Mouse (Mus musculus): ENCODE results near the gene Isoc2a. TPM values are rescaled to one million over a fixed set of nuclear protein-coding genes. Genes with fewer than 3 reads are reported as not detected.

Isoc2a gene
- polyA plus RNA-seq, 1 experiment from 2014 or later, result 2.3 TPM

DNA sequence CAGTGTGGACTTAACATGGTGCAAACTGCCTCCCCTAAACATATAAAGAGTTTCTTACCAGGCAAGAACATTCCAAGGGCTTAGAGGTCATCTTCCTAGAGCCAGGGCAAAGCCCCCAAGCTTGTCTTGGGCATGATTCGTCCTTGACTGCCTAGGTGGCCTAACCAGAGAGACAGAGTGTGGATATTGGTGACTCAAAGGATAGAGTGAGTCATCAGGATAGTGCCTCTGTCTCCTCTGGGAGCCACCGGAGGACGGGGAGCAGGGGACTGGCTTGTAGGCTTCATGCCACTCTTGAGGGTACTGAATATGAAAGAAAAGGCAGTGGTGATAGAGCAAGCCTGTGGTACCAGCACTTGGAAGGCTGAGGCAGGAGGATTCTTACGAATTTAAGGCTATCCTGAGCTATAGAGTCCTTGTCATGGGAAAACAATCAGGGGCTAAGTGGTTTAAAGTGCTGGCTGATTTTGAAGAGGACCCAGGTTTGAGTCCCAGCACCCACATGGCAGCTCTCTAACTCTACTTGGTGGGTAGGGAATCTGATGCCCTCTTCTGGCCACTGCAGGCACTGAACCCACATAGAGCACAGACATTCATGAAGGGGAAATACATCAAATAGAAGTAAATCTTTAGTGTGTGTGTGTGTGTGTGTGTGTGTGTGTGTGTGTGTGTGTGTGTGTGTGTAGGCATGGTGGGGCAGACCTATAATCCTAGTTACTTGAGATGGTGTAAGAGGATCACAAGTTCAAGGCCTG, 57.4 kb downstream of the Isoc2a start:
- no peak overlapping the region for H3K27ac ChIP-seq (ENCODE audit: low read depth)
- no peaks in the 10 kb centered on the region for H3K4me1 ChIP-seq (ENCODE audit: insufficient read depth)
- no peaks in the 10 kb centered on the region for H3K36me3 ChIP-seq (replicated peaks; ENCODE audit: insufficient read depth, low read length)
- WGBS (ENCODE audit: insufficient replicate concordance), result 69% methylated on average over 4 of the region's 4 CpGs
- H3K27me3 ChIP-seq (ENCODE audit: insufficient read depth, low read length), result no peaks in the 10 kb centered on the region
- no peak overlapping the region for H3K9ac ChIP-seq (replicated peaks)
- no peak for DNase-seq
- H3K4me3 ChIP-seq (ENCODE audit: low read depth, low read length), result no peak overlapping the region
- no peak for TF ChIP-seq EP300 (IDR thresholded peaks at IDR 0.05; ENCODE audit: low read depth)
- peak; percentile 31 for TF ChIP-seq CTCF (IDR thresholded peaks at IDR 0.05; ENCODE audit: low read depth)
- H3K9me3 ChIP-seq (ENCODE audit: low read length), result no peaks in the 10 kb centered on the region
- no peak overlapping the region for H3K4me2 ChIP-seq (ENCODE audit: low read depth, low read length)
- no peak for ATAC-seq

DNA sequence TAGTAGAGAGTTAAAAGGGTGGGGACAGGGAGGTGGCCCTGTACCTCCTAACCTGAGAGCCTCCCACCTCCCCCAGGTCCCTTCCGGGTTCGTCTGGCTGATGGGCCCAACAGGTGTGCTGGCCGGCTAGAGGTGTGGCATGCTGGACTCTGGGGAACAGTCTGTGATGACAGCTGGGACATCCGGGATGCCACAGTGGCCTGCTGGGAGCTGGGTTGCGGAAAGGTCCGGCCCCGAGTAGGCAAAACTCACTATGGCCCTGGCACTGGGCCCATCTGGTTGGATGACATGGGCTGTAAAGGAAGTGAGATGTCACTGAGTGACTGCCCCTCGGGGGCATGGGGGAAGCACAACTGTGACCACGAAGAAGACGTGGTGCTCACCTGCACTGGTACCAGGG, 59.9 kb downstream of the Isoc2a start:
- Histone ChIP-seq H3K9ac (replicated peaks) (no peak overlapping the region), H3K4me3 (ENCODE audit: low read depth, low read length) (no peak overlapping the region), H3K4me1 (ENCODE audit: insufficient read depth) (no peaks in the 10 kb centered on the region), H3K27me3 (ENCODE audit: insufficient read depth, low read length) (no peaks in the 10 kb centered on the region), H3K4me2 (ENCODE audit: low read depth, low read length) (no peak overlapping the region), H3K27ac (ENCODE audit: low read depth) (no peak overlapping the region), H3K9me3 (ENCODE audit: low read length) (no peaks in the 10 kb centered on the region), H3K36me3 (replicated peaks; ENCODE audit: insufficient read depth, low read length) (no peaks in the 10 kb centered on the region)
- no peak for ATAC-seq
- TF ChIP-seq CTCF (IDR thresholded peaks at IDR 0.05; ENCODE audit: low read depth) (no peak), EP300 (IDR thresholded peaks at IDR 0.05; ENCODE audit: low read depth) (no peak)
- no peak for DNase-seq
- 63% methylated on average over 10 of the region's 10 CpGs for WGBS (ENCODE audit: insufficient replicate concordance)

DNA sequence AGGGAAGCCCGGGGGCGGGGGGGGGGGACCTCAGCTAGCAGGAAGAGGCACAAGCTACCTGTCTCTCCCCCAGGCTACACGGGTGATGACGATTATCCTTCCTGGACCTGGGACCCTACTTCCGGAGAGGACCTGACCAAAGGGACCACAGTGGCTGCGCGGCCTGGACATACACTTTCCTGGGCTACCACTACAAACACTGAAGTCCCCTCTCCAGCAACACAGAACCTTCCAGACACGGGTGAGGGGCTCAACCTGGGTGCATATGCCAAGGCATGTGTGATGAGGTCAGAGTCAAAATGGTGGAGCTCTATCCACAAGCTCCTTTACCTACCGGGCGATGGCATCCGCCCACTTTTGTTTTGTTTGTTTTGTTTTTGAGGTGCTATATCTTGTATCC, 60.4 kb downstream of the Isoc2a start:
- H3K9ac ChIP-seq (replicated peaks), result no peak overlapping the region
- no peak overlapping the region for H3K27ac ChIP-seq (ENCODE audit: low read depth)
- no peak overlapping the region for H3K4me2 ChIP-seq (ENCODE audit: low read depth, low read length)
- WGBS (ENCODE audit: insufficient replicate concordance), result 57% methylated on average over 10 of the region's 11 CpGs
- no peaks in the 10 kb centered on the region for H3K36me3 ChIP-seq (replicated peaks; ENCODE audit: insufficient read depth, low read length)
- no peaks in the 10 kb centered on the region for H3K4me1 ChIP-seq (ENCODE audit: insufficient read depth)
- H3K27me3 ChIP-seq (ENCODE audit: insufficient read depth, low read length), result no peaks in the 10 kb centered on the region
- no peak overlapping the region for H3K4me3 ChIP-seq (ENCODE audit: low read depth, low read length)
- no peaks in the 10 kb centered on the region for H3K9me3 ChIP-seq (ENCODE audit: low read length)
- ATAC-seq (no peak), DNase-seq (no peak)
- no peak for TF ChIP-seq CTCF (IDR thresholded peaks at IDR 0.05; ENCODE audit: low read depth)
- no peak for TF ChIP-seq EP300 (IDR thresholded peaks at IDR 0.05; ENCODE audit: low read depth)

DNA sequence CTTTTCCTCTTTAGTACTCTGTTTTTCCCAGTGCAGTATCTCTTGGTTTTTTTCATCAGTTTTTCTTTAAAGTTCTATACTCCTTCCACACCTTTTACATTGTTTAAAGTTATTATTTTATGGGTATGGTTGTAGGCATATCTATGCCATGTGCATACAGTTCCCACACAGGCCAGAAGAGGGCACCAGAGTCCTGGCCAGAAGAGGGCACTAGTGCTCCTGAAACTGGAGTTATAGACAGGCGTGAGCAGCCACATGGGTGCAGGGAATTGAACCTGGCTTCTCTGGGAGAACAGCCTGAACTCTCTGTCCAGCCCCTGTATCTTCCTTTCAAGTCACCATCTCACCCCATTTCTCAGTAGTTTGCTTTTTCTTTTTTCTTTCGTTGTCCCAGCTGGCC, 61.5 kb downstream of the Isoc2a start:
- WGBS (ENCODE audit: insufficient replicate concordance), result 49% methylated on average over 2 of the region's 2 CpGs
- Histone ChIP-seq H3K27me3 (ENCODE audit: insufficient read depth, low read length) (no peaks in the 10 kb centered on the region), H3K9me3 (ENCODE audit: low read length) (no peaks in the 10 kb centered on the region), H3K4me3 (ENCODE audit: low read depth, low read length) (no peak overlapping the region), H3K4me1 (ENCODE audit: insufficient read depth) (peaks cover 2% of the 10 kb centered on the region; the same call in 1 of the 2 replicates), H3K9ac (replicated peaks) (no peak overlapping the region), H3K4me2 (ENCODE audit: low read depth, low read length) (no peak overlapping the region), H3K27ac (ENCODE audit: low read depth) (no peak overlapping the region), H3K36me3 (replicated peaks; ENCODE audit: insufficient read depth, low read length) (no peaks in the 10 kb centered on the region)
- ATAC-seq, result no peak
- TF ChIP-seq EP300 (IDR thresholded peaks at IDR 0.05; ENCODE audit: low read depth), result no peak
- TF ChIP-seq CTCF (IDR thresholded peaks at IDR 0.05; ENCODE audit: low read depth), result peak; percentile 95
- peak; percentile 81 for DNase-seq

DNA sequence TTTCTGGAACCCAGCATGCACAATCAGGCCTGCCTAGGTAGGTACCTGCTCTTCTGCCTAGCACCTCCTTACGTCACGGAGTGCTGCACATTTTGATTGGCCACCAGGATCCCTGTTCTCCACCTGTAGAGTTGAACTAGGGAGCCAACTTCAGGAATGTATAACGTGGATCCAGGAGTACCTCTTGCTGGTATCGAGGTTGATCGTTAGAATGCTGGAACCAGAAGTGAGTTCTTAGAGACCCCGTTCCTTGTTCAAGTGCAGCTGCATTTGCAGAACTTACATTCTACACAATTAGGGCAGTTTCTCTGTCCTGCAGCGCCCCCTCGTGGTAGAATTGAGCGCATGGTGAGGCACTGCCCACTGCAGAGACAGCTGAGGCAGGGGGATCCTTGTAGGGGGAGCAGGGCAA, 63.1 kb downstream of the Isoc2a start:
- Histone ChIP-seq H3K36me3 (replicated peaks; ENCODE audit: insufficient read depth, low read length) (no peaks in the 10 kb centered on the region), H3K27ac (ENCODE audit: low read depth) (no peak overlapping the region), H3K4me1 (ENCODE audit: insufficient read depth) (peaks cover 2% of the 10 kb centered on the region; the same call in 1 of the 2 replicates), H3K4me2 (ENCODE audit: low read depth, low read length) (no peak overlapping the region), H3K4me3 (ENCODE audit: low read depth, low read length) (no peak overlapping the region), H3K27me3 (ENCODE audit: insufficient read depth, low read length) (no peaks in the 10 kb centered on the region), H3K9ac (replicated peaks) (no peak overlapping the region), H3K9me3 (ENCODE audit: low read length) (no peaks in the 10 kb centered on the region)
- no peak for TF ChIP-seq EP300 (IDR thresholded peaks at IDR 0.05; ENCODE audit: low read depth)
- TF ChIP-seq CTCF (IDR thresholded peaks at IDR 0.05; ENCODE audit: low read depth), result peak; percentile 94
- peak; percentile 87 for DNase-seq
- WGBS (ENCODE audit: insufficient replicate concordance), result 18% methylated on average over 9 of the region's 9 CpGs
- peak; percentile 73 for ATAC-seq

DNA sequence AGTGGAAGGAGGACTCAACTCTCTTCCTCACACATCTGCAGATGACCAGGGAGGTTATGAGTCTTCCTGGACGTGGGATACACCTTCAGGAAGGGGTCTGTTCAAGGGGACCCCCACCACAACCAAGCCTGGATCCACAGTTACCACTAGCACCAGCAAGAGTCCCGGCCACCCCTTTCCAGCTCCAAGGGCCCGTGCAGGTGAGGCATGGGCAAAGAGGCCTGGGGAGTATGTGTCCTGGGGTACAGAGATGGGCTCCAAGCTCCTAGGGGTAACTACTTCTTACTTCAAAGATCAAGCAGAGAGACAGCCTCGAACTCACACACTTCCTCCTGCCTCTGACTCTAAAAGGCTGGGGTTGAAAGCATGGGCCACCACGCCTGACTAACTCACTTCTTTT, 65.7 kb downstream of the Isoc2a start:
- no peaks in the 10 kb centered on the region for H3K9me3 ChIP-seq (ENCODE audit: low read length)
- H3K4me1 ChIP-seq (ENCODE audit: insufficient read depth), result peaks cover 2% of the 10 kb centered on the region; the same call in 1 of the 2 replicates
- TF ChIP-seq EP300 (IDR thresholded peaks at IDR 0.05; ENCODE audit: low read depth) (no peak), CTCF (IDR thresholded peaks at IDR 0.05; ENCODE audit: low read depth) (no peak)
- WGBS (ENCODE audit: insufficient replicate concordance), result 34% methylated on average over 5 of the region's 5 CpGs
- ATAC-seq (no peak), DNase-seq (no peak)
- H3K27me3 ChIP-seq (ENCODE audit: insufficient read depth, low read length), result no peaks in the 10 kb centered on the region
- H3K36me3 ChIP-seq (replicated peaks; ENCODE audit: insufficient read depth, low read length), result no peaks in the 10 kb centered on the region
- no peak overlapping the region for H3K27ac ChIP-seq (ENCODE audit: low read depth)
- H3K4me3 ChIP-seq (ENCODE audit: low read depth, low read length), result no peak overlapping the region
- H3K9ac ChIP-seq (replicated peaks), result no peak overlapping the region
- H3K4me2 ChIP-seq (ENCODE audit: low read depth, low read length), result no peak overlapping the region
